Mouse (Mus musculus): ENCODE measurements around the gene Satb2.
A peak's percentile ranks its signal among the peaks of the same experiment; 100 is the strongest.

The Satb2 gene

DNA sequence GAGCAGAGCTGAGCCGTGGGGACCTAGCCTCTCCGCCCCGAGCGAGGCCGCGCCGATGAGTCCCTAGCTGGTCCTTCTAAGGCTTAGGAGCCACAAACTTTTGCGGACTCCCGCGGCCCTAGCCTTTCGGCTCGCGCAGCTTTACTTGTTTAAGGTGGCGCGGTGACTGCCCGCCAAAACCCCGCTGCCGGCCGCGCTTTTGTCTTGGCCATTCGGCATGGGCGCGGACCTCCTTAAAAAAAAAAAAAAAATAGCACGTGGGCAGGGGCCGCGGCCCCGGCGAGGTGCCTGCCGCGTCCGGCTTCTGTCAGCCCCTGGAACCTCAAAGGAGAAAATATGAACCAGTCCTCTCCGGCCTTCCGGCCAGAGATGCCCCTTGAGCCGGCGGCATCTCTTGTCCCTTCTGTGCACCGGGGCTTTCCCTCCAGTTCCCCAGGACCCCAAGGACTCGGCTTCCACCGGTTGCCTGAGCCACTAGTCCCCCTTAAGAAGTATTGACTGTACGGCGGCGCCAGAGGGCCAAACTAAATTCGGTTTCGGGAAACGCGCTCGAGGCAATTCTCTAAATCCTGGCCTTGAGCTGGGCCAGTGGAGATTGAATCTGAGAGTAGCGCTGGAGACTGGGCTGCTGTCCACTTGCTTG, 5.4 kb downstream of the Satb2 start:
- peak; percentile 96 for DNase-seq

DNA sequence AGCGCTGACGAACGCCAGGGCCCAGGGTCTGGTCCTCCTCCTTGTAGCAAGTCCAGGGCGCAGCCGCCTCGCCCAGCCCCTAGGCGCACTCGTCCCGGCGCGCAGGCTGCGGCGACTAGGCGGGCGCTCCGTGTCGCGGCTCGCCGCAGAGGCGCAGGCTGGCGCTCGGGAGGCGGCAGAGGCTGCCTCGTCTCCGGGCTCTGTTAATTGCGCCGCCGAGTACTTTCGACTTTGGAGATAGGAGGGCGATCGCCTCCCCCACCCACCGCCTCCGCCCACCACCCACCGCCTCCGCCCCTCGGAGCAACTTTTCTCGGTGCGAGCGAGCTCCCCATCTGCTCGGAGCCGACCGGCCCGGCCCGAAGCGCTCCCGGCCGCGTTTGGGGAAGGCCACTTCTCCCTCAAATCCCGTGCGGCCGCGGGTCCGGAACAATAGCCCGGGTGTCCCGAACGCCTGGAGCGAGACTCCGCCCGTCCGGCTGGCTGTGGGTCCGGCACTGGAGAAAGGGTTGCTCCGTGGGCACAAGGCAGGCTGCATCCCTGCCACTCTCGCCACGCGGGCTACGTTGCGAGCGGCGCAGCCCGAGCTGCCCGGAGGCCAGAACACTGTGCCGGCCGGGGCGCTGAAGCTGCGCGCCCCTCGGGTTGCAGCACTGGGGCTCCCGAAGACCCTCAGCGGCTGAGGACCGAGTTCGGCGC, 6.0 kb downstream of the Satb2 start:
- DNase-seq = peak; percentile 76

DNA sequence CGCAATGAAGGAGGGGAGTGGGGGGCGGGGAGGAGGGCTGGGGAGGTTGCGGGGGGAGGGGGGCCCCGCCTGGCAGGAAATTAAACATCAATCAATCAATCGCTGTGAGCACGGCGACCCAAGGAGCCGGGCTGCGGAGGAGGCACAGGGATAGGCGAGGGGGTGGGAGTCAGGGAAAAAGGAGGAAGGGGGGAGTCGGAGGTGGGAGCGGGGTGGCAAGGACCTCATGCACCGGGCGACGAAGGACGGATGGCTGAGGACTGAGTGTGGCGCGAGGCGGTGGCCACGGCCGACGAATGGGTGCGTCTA, 6.6 kb downstream of the Satb2 start:
- no peak for DNase-seq

DNA sequence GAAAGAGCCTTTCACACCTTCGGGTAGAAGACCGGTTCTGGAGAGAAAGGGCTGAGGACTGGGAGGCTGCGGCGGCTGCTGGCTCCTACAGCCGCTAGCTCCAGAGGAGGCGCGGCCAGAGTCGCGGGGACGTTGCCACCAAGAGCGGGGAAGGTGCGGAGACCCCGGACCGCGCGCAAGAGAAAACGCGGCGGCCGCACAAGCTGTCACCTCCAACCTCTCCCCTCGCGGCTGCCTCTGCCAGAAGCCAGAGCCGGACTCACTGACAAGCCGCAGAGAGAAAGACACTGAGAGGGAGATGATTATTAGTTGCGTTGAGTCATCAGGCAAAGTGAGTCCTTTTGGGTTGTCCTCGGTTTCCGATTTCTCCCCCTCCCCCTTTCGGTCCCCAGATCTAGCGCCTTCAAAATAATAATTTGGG, 7.0 kb downstream of the Satb2 start:
- peak; percentile 46 for DNase-seq

DNA sequence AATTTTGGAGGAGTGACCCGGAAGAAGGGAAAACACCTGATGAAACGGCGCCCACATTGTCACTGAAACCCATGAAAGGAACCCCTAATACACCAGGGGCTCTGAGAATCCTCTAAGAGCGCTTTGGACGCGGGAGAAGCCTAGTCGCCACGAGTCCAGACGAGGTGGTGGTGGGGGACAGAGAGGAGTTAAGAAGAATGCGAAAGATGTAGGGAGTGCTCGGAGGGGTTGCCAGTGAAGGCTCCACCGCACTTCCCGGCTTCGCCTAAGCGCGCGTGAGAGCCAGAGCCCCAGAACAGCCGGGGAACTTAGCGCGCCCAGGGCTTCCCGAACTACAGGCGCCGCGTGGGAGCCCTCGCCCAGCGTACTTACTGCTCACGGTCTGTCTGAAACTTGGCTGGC, 7.7 kb downstream of the Satb2 start:
- DNase-seq = peak; percentile 51

DNA sequence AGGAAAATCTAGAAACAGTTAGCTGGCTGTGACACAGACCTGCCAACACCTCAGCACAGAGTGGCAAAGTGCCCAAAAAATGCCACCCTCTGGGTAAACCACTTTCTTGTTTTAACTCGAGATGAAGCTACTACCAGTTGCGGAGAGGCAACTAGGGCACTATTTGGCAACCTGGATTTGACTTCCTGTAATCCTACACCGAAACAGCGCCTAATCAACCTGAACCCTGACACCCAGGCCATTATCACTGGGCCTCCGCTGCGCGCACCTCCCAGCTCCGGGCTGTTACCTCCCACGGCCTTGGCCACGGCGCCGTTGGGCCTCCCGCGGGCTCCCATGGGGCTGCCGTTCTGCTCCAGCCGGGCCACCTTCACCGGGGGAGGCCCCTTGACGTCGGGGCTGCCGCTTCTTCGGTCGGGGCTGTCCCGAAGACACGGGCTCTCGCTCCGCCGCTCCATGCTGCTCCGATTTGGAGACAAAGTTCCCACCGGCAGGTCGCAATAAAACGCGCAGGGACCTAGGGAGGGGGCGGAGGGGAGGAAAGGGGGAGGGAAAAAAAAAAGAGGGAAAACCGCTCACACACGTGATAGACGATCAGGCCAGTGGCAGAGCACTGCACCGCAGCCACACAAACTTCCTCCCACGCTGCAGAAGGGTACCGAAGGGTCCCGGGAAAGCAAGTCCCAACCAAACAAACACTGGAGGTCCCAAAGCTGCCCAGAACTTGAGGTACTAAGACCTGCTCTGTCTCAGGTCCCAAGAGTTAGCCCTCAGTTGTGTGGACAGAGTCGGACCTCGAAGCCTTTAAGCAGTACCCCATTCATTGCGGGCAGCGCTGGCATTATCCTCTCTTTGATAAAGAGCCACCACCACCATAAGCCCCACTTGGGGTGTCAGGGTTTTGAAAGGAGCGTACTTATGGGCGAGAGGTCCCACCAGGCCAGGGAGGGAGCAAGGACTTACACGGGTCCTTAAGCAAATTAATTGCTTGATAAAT, 8.8 kb downstream of the Satb2 start:
- DNase-seq = peak; percentile 66

DNA sequence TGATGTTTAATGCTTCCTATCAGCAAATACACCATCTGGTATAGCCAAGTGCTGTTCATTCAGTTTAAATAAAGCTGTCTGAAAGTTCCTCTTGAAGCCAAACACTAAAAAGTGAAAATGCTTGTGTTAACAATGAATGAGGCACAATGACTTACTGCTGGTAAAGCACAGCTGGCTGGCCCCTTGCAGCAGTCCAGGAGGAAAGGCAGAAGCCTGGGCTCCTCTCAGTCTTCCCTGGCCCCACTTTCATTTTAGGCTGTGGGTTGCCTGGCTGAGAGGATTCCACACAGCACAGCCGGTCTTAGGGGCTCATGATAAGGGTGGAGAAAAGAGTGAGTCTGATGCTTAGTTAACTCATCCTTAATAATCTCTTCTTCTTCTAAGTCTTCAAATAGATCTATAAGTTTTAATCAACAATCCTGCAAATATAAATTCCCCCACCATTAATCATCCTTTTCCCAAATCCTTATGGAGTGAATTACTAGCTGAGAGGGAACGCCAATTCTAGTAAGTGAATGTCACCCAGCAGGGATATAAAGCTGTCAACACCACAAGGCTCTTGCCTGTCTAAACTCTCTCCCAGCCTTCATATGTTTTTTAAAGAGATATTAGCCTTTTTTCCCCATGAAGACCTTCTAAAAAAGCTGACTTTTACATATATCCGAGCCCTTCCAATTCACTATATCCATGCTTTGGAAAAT, 12.4 kb downstream of the Satb2 start:
- no peak for DNase-seq

DNA sequence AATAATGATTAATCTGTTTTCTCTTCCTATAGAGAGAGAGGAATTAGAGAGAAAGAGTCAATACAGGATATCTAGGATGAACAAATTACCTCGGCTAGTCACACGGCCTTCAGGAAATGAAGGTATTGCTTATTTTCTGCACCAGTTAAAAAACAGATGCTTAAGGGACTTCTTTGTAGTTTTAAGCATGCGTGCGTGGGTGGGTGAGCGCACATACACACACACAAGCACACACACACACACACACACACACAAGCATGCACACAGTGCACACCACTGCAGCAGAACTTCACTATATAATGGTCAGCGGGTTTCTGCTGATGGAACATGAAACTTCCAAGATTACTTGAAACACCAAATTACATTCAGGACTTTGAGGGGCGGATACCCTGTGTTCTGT, 14.0 kb downstream of the Satb2 start:
- DNase-seq = no peak

DNA sequence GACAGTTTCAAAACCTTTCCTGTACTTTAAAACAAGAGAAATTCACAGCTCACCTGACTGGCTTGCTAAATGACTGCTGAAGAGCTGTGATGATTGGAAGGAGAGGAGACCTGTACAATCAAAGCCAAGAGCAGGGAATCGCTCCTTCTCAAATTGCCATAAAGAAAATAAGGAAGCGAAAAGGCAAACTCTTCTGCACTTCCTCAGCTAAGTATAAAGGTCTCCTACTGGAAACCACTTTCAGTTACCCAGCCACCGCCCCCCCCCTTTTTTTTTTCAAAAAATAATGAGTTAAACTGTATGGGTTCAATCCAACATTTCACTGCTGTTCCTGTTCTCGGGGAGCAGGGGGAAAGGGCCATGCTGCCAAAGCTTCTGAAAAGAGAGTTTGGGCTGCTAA, 15.2 kb downstream of the Satb2 start:
- no peak for DNase-seq

DNA sequence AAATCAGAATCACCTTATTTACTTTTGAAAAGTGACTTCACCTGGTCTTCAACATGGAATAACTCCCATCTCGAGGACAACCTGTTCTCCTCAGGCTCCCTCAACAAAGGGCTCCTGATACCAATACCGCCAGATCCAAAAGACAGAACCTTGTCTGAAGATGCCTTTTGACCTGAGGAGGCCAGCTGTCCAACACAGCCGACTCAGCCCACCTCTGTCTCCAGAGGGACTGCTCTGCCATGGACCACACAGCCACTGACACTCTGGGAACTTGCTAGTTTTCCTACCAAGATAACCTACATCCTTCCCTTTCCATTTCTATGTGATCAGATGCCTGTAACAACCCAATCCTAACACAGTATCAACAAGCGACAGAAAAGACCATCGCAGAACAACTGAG, 19.5 kb downstream of the Satb2 start:
- DNase-seq = no peak

DNA sequence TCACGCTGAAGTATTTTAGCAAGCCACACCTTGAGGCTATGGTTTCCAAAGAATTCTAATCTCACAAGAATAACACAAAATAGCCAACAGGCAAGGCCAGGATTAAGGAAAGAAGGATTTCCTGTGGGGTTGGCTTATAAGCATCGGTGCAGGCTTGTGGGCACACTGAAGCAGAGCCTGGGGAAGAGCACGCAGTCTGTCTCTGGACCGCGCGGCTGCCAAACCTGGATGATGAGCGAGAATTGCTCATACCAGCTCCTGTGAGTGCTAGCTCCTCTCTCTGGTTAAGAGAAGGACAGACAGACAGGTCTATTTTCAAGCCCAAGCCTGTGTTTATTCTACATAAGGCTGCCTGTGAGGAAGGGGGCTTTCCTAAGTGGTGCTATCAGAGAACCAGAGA, 20.5 kb downstream of the Satb2 start:
- DNase-seq = no peak

DNA sequence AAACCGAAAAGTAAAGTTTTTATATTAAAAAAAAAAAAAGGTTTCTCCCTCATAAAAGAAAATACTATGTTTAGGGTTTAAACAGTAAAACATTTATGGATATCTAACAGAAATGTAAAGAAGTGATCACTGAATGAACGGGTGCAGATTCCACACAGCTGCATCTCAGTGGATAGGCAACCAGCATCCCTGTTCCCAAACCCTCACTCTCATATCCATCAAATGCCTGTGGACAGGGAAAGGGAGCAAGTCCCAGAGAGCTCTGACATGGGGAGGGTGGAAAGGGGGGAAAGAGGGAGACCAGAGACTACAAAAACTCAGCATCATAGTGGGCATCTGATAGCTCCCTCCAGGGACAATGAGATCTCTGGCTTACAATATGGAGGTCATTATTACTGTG, 21.6 kb downstream of the Satb2 start:
- DNase-seq = no peak

DNA sequence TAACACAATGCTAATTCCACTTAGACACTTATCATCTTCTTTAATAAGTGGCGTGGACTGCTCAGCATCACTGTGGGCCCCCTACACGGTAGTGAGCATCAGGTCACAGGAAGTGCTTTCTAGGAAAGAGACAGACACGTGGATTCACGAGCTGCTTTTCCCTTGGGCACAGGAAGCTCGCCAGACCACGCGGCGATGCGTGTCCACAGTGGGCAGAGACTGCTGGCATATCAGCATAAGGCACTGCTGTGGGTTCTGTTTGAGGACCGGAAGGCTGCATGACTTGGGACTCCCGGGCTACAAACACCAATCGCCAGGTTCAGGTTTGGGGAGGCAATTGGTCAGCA, 22.7 kb downstream of the Satb2 start:
- DNase-seq = no peak

DNA sequence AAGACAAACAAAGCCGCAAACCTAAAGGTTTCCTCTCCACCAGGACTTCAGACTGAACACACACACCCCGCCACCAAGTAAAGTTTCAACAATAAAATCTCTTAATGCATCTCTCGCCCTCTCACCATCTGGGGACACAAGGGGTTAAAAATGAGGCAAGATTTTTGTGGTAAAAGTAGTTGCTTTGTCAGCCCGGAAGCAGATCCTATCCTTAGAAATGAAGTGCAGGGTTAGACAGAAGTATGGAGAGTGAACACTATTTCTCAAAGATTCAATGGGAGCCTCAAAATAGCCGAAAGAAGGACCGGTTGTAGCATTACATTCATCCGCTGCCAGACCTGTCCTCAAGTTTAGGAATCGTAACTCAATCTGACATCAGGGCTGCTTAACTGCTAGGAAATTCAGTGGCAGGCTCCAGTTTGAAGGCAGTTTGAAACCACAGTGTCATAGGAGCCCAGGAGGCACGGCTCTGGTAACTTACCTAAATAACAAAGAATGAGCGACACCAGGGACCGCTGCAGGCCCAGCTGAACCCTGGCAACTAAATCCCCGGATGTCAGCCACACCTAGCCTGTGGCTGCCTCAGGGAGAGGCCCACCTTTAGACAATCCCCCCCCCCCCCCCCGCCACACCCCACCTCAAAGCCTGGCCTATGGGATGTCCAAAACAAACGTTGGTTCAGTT, 23.3 kb downstream of the Satb2 start:
- DNase-seq = no peak

DNA sequence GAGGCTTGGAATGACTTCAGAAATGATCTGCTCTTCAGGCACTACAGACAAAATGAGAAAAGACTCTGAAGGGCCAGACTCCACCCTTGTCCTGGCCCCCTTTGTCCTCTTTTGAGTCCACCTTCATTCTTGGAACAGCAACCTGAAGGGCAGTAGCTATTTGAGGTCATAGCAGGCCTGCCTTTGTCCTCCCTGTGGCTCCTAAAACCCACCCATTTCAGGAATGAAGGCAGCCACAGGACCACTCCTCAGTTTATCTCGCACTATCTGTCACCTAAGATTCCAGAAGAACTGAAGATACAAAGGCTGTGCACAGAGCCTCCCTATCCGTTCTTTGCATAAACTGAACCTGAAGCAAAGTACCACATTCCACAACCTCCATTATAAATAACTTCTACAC, 24.9 kb downstream of the Satb2 start:
- no peak for DNase-seq

DNA sequence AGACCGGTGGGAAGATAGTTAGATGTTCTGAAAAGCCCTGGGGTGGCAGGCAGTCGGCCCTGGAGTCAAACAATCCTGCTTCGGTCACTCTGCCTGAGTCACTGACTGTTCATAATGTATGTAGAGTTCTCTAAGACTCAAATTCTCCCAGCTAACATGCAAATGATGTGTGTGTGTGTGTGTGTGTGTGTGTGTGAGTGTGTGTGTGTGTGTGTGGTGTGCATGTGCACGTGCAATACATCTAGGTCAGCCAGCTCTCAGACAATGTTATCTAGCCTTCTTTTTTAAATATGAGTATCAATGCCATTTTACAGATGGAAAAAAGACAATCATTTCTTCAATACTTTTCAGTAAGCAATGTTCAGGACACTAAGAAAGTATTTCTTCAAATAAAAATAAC, 26.5 kb downstream of the Satb2 start:
- no peak for DNase-seq

DNA sequence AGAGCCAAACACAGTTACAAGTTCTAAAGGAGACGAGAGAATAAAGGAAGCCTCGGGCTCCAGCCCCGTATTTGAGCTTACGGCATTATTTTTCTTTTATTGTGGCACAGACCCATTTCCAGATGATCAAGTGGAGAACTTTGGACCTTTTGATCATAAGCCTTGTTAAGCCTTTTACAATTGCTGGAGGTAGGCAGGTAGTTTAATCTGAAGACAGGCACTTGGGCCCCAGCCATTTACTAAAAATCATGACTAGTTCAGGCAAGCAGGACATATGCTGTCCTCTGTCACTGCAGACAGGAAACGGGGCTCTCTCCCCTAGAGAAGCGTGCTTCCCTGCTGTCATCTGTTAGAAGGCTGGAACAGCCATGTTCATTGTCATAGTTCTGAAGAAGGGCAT, 26.9 kb downstream of the Satb2 start:
- DNase-seq = no peak

DNA sequence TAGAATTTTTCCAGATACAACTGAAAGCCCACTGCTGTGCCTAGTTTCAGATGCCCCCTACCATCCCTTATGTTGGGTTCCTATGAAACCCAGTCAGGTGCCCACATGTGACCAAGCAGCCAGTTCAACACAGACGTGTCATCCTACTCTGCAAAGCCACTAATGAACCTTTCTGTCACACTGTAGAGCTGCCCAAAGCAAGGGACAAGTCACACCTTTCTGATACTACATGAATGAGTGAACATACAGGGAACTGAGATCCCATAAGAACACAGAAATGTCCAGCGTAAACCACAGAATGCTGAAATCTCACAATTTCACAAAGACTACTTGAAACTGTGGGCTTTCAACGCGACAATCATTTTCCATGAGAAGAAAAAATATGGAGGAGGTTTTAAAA, 39.0 kb downstream of the Satb2 start:
- no peak for DNase-seq

DNA sequence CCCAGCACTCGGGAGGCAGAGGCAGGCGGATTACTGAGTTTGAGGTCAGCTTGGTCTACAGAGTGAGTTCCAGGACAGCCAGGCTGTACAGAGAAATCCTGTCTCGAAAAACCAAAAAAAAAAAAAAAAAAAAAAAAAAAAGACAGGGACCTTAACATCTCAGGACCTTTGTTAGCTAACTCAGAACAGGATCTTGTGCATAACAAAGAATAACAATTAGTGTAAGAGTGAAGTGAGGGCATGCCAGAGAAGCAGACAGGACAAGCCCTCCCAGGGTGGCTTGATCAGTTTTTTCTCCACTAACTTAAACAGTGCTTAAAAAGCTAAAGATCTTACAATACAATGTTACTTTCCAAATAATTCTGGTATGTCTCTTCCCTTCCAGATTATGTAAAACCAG, 40.0 kb downstream of the Satb2 start:
- DNase-seq = no peak

DNA sequence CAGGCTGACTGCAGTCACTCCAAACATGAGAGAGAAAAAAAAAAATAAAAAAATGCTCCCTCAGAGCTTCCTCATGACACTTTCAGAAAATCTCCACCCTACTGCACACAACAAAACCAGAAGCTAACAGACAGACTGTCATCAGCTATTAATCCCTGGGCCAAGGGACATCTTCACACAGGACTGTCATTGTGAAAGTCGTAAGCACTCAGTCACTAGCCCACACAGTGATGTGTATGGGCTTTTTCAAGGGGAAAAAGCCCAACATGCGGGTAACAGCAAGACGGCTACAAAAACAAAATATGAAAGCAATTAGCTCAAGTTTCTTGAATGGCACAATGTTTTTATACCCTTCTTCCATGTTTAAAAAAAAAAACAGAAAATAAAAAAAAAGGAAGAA, 41.9 kb downstream of the Satb2 start:
- DNase-seq = no peak

DNA sequence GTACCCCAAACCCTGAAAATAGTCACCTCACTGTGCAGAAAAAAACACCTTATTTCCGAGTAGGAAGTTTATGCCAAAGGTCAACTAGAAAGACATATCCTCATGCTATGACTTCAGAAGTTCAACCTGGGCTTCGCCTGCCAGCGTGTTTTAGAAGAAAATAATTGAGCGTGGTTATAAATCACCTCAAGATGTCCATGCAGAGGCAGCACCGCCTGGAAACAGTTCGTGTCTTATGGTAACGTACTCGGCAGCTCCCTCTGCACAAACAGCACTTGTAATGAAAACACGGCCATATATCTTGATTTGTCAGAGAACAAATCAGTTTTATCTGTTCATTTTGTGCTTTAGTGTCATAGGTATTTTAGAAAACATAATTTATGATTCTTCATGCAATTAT, 44.6 kb downstream of the Satb2 start:
- no peak for DNase-seq

DNA sequence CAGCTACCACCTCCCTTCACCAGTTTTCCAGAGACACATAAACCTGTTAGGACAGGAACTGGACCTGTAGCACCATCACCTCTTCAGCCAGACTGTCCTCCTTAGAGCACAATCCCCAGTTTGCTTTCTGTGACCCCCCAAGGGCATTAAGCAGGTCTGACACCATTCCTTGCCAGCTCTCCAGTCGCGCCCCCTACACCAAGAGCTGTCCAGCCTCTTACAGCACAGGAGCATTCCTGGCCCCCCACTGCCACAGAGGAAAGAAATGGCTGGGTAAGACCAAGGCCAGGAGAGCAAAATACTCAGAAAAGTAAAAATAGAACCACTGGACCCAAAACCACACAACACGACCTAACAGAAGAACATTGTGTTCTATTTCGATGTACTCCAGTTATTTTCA, 48.4 kb downstream of the Satb2 start:
- DNase-seq = no peak

DNA sequence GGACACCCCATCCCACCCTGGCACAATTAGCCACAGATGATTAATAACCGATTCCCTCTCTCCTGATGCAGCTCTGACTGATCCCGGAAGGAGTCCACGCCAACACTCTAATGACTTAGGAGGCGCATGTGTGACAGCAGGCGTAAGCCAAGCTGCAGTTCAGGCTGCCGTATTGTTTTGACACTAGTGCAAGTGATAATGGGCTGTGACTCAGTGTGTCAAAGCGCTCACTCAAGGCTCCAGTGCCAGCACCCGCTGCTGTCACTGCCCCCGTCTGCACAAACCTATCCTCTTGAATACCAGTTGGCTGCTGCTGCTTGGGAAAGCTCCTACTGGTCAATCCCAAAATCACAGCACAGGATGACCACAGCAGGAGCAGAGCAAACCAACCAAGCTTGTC, 49.7 kb downstream of the Satb2 start:
- no peak for DNase-seq
